In the genomic region with DNA sequence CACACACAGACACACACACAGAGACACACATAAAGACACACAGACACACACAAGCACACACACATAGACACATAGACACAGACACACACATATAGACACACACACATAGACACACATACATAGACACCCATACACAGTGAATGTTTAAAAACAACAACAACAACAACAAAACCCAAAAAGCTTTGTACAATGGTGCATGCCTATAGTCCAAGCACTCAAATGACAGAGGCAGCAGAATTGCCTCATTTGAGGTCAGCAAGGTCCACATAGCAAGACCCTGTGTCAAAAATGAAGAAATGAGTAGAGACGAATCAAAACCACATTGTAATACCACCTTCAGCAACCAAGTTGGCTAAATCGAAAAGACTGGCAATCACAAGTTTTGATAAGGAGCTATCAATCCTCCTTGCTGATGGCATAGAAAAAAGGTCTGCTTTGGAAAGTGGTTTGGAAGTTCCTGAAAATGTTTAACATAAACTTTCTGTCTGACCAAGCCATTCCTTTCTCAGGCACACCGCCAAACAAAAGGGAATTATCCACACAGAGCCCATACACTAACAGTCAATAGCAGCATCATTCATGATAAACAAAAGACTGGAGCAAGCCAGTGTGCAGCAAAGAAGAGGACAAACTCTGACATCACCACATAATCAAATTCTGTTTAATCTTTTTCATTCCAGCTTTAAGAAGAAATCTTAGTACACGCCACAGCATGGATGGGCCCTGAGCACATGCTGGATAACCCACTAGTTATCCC, we compare ENCODE assay signal across 18 mouse cellular contexts. TPM values are rescaled to one million over a fixed set of nuclear protein-coding genes. Genes with fewer than 3 reads are reported as not detected.
DNase-seq lines count a peak whose midpoint lies in the region; ATAC-seq and TF ChIP-seq lines count a peak whose summit lies in the region.
"Had no signal": no experiment of that assay in that cellular context is flagged by ENCODE, and none has a peak within 500 bp of the region (broad histone marks: within the 10 kb centered on the region; RNA-seq: fewer than 3 reads in every experiment).

No protein-coding gene starts in this region.

- H3K4me1 ChIP-seq in kidney, embryonic 14.5 days (ENCODE audit: control insufficient read depth, insufficient read depth, low read length), result no peaks in the 10 kb centered on the region
- H3K4me1 ChIP-seq in lung, postnatal 0 days (ENCODE audit: insufficient read depth, low read depth, low read length), result no peaks in the 10 kb centered on the region
- H3K4me1 ChIP-seq: embryonic facial prominence, embryonic 15.5 days; heart, embryonic 10.5 days had no signal

- H3K27me3 ChIP-seq in kidney, embryonic 14.5 days (ENCODE audit: control insufficient read depth, insufficient read depth, low read length), result no peaks in the 10 kb centered on the region
- H3K27me3 ChIP-seq in lung, postnatal 0 days (replicated peaks; ENCODE audit: insufficient read depth, low read length), result no peaks in the 10 kb centered on the region
- H3K27me3 ChIP-seq: embryonic facial prominence, embryonic 15.5 days; forebrain, embryonic 15.5 days had no signal

- DNase-seq in kidney, postnatal 36 days, result no peak
- DNase-seq in lung, postnatal 0 days (ENCODE audit: low spot score), result peak; percentile 27
- DNase-seq in lung, adult 18-20 months, result no peak
- peak; percentile 40 for DNase-seq in brain, embryonic 14.5 days (ENCODE audit: low read depth)
- no peak for DNase-seq in gastrocnemius, postnatal 10 days
- DNase-seq: adrenal gland, adult 8-10 months; adrenal gland, postnatal 36 days; cerebellum, adult 11 months; cerebellum, adult 8-10 months; cerebellum, postnatal 14 days; embryo, embryonic 11 days; heart, adult 18-20 months; heart, postnatal 10 days; heart, postnatal 4 days had no signal

- TF ChIP-seq EP300 in lung, postnatal 0 days (IDR thresholded peaks at IDR 0.05), result no peak

- no peak overlapping the region for H3K27ac ChIP-seq in kidney, embryonic 14.5 days (ENCODE audit: low read depth, low read length)
- H3K27ac ChIP-seq in lung, postnatal 0 days (ENCODE audit: low read length), result no peak overlapping the region
- H3K27ac ChIP-seq: embryonic facial prominence, embryonic 15.5 days; forebrain, embryonic 15.5 days; heart, embryonic 10.5 days had no signal

- ATAC-seq in kidney, embryonic 14.5 days (ENCODE audit: low FRiP score, low TSS enrichment), result no peak
- no peak for ATAC-seq in lung, postnatal 0 days
- ATAC-seq: forebrain, embryonic 15.5 days had no signal

- 92% methylated on average over 4 of the region's 4 CpGs for WGBS in kidney, embryonic 14.5 days
- WGBS in lung, postnatal 0 days, result 49% methylated on average over 4 of the region's 4 CpGs

- no peak for TF ChIP-seq CTCF in lung, postnatal 0 days (IDR thresholded peaks at IDR 0.05)
- no peak for TF ChIP-seq CTCF in brain, embryonic 14.5 days (IDR thresholded peaks at IDR 0.05; ENCODE audit: borderline replicate concordance, extremely low read depth, insufficient read depth, insufficient read length)

- no peak for TF ChIP-seq POLR2A in brain, embryonic 14.5 days (IDR thresholded peaks at IDR 0.05; ENCODE audit: borderline replicate concordance, extremely low read depth, insufficient read depth, insufficient read length, poor library complexity, severe bottlenecking)

- H3K4me2 ChIP-seq in kidney, embryonic 14.5 days (replicated peaks; ENCODE audit: low read depth, low read length), result no peak overlapping the region
- no peak overlapping the region for H3K4me2 ChIP-seq in lung, postnatal 0 days (replicated peaks; ENCODE audit: low read depth, low read length)
- H3K4me2 ChIP-seq: embryonic facial prominence, embryonic 15.5 days; forebrain, embryonic 15.5 days had no signal

- no peak overlapping the region for H3K4me3 ChIP-seq in kidney, embryonic 14.5 days (ENCODE audit: low read length)
- no peak overlapping the region for H3K4me3 ChIP-seq in lung, postnatal 0 days (ENCODE audit: low read depth, low read length)
- H3K4me3 ChIP-seq: embryonic facial prominence, embryonic 15.5 days; forebrain, embryonic 15.5 days; heart, embryonic 10.5 days had no signal

- H3K36me3 ChIP-seq in kidney, embryonic 14.5 days (ENCODE audit: control insufficient read depth, insufficient read depth, low read length), result no peaks in the 10 kb centered on the region
- H3K36me3 ChIP-seq in lung, postnatal 0 days (ENCODE audit: insufficient read depth, low read length), result no peaks in the 10 kb centered on the region
- H3K36me3 ChIP-seq: embryonic facial prominence, embryonic 15.5 days; forebrain, embryonic 15.5 days; heart, embryonic 10.5 days had no signal

- H3K9ac ChIP-seq in kidney, embryonic 14.5 days (ENCODE audit: low read depth, low read length), result 0 out of 2 replicates have a peak overlapping the region, but pooled peaks have one; percentile 7
- no peak overlapping the region for H3K9ac ChIP-seq in lung, postnatal 0 days (replicated peaks; ENCODE audit: low read depth)
- H3K9ac ChIP-seq: embryonic facial prominence, embryonic 15.5 days; forebrain, embryonic 15.5 days had no signal

- no peaks in the 10 kb centered on the region for H3K9me3 ChIP-seq in kidney, embryonic 14.5 days (ENCODE audit: control insufficient read depth, low read length)
- H3K9me3 ChIP-seq in lung, postnatal 0 days (ENCODE audit: low read length), result no peaks in the 10 kb centered on the region
- H3K9me3 ChIP-seq: embryonic facial prominence, embryonic 15.5 days; forebrain, embryonic 15.5 days; heart, embryonic 10.5 days had no signal

RNA-seq across cellular contexts. Expression of a gene that starts 7.3 kb away (rescaled TPM):
- polyA plus RNA-seq in kidney, embryonic 14.5 days (2014; fragmentation: Nextera tagmentation; extraction: Ambion mirVana), result 39.4 and 43.2 TPM in 2 replicates
- 7.7 and 7.9 TPM in 2 replicates for polyA plus RNA-seq in lung, postnatal 0 days (2015; fragmentation: Nextera tagmentation; extraction: Ambion mirVana)
- polyA plus RNA-seq in brain, embryonic 14.5 days (2012; rRNA removed), result 46.4 and 53.2 TPM in 2 replicates
- total RNA-seq in gastrocnemius, postnatal 10 days (2021), result 10 to 100 TPM; 21.0 to 25.3 TPM

RNA-seq across cellular contexts. Expression of a gene that starts 58.2 kb away (rescaled TPM):
- 13.4 and 26.6 TPM in 2 replicates for polyA plus RNA-seq in kidney, embryonic 14.5 days (2014; fragmentation: Nextera tagmentation; extraction: Ambion mirVana)
- polyA plus RNA-seq in lung, postnatal 0 days (2015; fragmentation: Nextera tagmentation; extraction: Ambion mirVana), result 11.2 and 11.5 TPM in 2 replicates
- polyA plus RNA-seq in brain, embryonic 14.5 days (2012; rRNA removed), result 37.5 TPM in 2 replicates
- 10 to 100 TPM; 57.4 to 57.6 TPM for total RNA-seq in gastrocnemius, postnatal 10 days (2021)

Comparison
In these comparisons a context has a peak if more than half of its experiments do, and no peak if none do; other contexts are left out.
1. DNase-seq: peak in lung, postnatal 0 days (single experiment) and brain, embryonic 14.5 days (single experiment); none in kidney, postnatal 36 days (0 of 2), lung, adult 18-20 months (0 of 2) and gastrocnemius, postnatal 10 days (single experiment).